Mouse (Mus musculus) testis, adult 2 months (tissue): ENCODE results near the gene Hils1.

Experiments
- CTCF ChIP-seq: fragments of 200-500 bp; IDR thresholded peaks from 2 replicates; pipeline ENCODE4 v1.5.1; 2012; ENCODE audit warnings: low read depth, mild to moderate bottlenecking, inconsistent platforms, low read length, moderate library complexity; ENCODE audit not compliant: control insufficient read depth, insufficient read depth, insufficient replicate concordance
- POLR2A ChIP-seq: fragments of 200-500 bp; IDR thresholded peaks from 2 replicates; pipeline ENCODE4 v1.6.1; 2012; ENCODE audit warnings: low read depth, mild to moderate bottlenecking, inconsistent platforms, low read length, moderate library complexity; ENCODE audit not compliant: control insufficient read depth

DNA sequence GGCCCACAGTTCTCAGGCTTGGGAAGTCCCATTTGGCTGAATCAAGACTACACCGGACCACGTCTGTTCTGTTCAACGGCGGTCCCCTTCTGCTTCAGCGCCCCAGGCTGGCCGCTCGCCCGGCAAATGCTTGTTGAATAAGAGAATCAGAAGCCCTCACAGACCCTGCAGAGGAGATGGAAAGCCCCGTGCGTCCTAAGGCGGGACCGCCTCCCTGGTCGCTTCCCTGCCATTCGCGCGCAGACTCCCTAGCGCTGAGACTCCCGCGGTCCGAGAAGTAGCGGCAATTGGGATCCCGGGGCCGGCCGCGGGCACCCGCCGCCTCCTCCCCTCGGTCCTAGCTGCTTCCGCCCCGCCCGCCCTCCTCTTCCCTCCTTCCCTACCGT, 42.2 kb downstream of the Hils1 start, which contains the start of gene Samd14:
- TF ChIP-seq CTCF = no peak
- TF ChIP-seq POLR2A = no peak
